Mouse (Mus musculus) kidney, adult 8-10 months (tissue): Measurements from ENCODE around the gene Ankrd40.

Experiments used
- DNase-seq, 2 experiments: peaks; one replicate each; pipeline ENCODE4 v3.0.0; 2022

Gene Ankrd40

GRCm38 (mm10) chr11:94355521-94356217, 27.9 kb downstream of the Ankrd40 start:
- no peak for DNase-seq

GRCm38 (mm10) chr11:94359168-94359567, 31.4 kb downstream of the Ankrd40 start:
- DNase-seq = no peak

- no peak for DNase-seq
These were observed 33.5 kb downstream of the Ankrd40 start for GRCm38 (mm10) chr11:94361166-94361870.

- no peak for DNase-seq
These were observed 34.3 kb downstream of the Ankrd40 start for GRCm38 (mm10) chr11:94362101-94362500.

- DNase-seq = no peak
These were observed 35.9 kb downstream of the Ankrd40 start for GRCm38 (mm10) chr11:94363690-94364089.

- DNase-seq = no peak
These were observed 37.5 kb downstream of the Ankrd40 start for GRCm38 (mm10) chr11:94365340-94365739.

GRCm38 (mm10) chr11:94369981-94370380, 42.2 kb downstream of the Ankrd40 start:
- no peak for DNase-seq

GRCm38 (mm10) chr11:94370809-94371208, 43.0 kb downstream of the Ankrd40 start:
- no peak for DNase-seq

- no peak for DNase-seq
These were observed 46.6 kb downstream of the Ankrd40 start for GRCm38 (mm10) chr11:94374276-94374948.

GRCm38 (mm10) chr11:94379061-94379460, 51.3 kb downstream of the Ankrd40 start:
- peak in 1 of 2 experiments; percentile 22 for DNase-seq

- DNase-seq = no peak
These were observed 51.9 kb downstream of the Ankrd40 start for GRCm38 (mm10) chr11:94379736-94380135.

- DNase-seq = peak; percentile 44 to 45
These were observed 58.4 kb downstream of the Ankrd40 start for GRCm38 (mm10) chr11:94385977-94386771.

- no peak for DNase-seq
These were observed 60.0 kb downstream of the Ankrd40 start for GRCm38 (mm10) chr11:94387756-94388155.

- no peak for DNase-seq
These were observed 61.2 kb downstream of the Ankrd40 start for GRCm38 (mm10) chr11:94389021-94389420.

- DNase-seq = no peak
These were observed 62.1 kb downstream of the Ankrd40 start for GRCm38 (mm10) chr11:94389724-94390396.

- no peak for DNase-seq
These were observed 63.0 kb downstream of the Ankrd40 start for GRCm38 (mm10) chr11:94390825-94391224.
